8 mouse cellular contexts compared by ENCODE assay signal in genomic region chr9:28197631-28198030, GRCm38 (mm10).
DNase-seq lines count a peak whose midpoint lies in the region; ATAC-seq and TF ChIP-seq lines count a peak whose summit lies in the region.

No protein-coding gene starts in this region.

- peak; percentile 51 for DNase-seq in gastrocnemius, adult 2 months
- DNase-seq in gastrocnemius, postnatal 36 days, result no peak
- peak; percentile 51 for DNase-seq in adrenal gland, postnatal 10 days
- DNase-seq in fibroblast of lung, adult 2 months (ENCODE audit: low read depth), result peak; percentile 2
- DNase-seq in kidney, adult 2 months, result peak; percentile 37
- peak; percentile 50 for DNase-seq in limb, embryonic 10.5 days (ENCODE audit: low spot score)
- no peak for DNase-seq in spleen, postnatal 4 days (ENCODE audit: low spot score in 2 of 2)

- no peak overlapping the region for H3K4me3 ChIP-seq in gastrocnemius, adult 2 months
- H3K4me3 ChIP-seq in kidney, adult 2 months (ENCODE audit: insufficient read depth, low read depth, low read length), result no peak overlapping the region
- no peak overlapping the region for H3K4me3 ChIP-seq in limb, embryonic 10.5 days
- H3K4me3 ChIP-seq in neural tube, embryonic 14.5 days (ENCODE audit: low read depth, low read length), result no peak overlapping the region

- intact Hi-C loops in gastrocnemius, adult 2 months (cut with DNase I), result loop anchor here (1.0 kb wide), 1 partner anchor 787 kb away; no protein-coding TSS in a partner anchor
- intact Hi-C loops in gastrocnemius, postnatal 36 days (cut with DNase I), result loop anchor here (2.0 kb wide), 1 partner anchor 787 kb away; no protein-coding TSS in a partner anchor

- no peaks in the 10 kb centered on the region for H3K36me3 ChIP-seq in kidney, adult 2 months (ENCODE audit: control insufficient read depth, insufficient read depth, low read length)
- H3K36me3 ChIP-seq in limb, embryonic 10.5 days, result no peaks in the 10 kb centered on the region
- no peaks in the 10 kb centered on the region for H3K36me3 ChIP-seq in neural tube, embryonic 14.5 days (ENCODE audit: control insufficient read depth, insufficient read depth, low read length)

- no peaks in the 10 kb centered on the region for H3K27me3 ChIP-seq in kidney, adult 2 months (replicated peaks; ENCODE audit: control insufficient read depth, insufficient read depth, low read length)
- H3K27me3 ChIP-seq in limb, embryonic 10.5 days (ENCODE audit: low read depth, poor library complexity, severe bottlenecking), result 0 out of 2 replicates have a peak, but pooled peaks cover 5% of the 10 kb centered on the region
- H3K27me3 ChIP-seq in neural tube, embryonic 14.5 days (ENCODE audit: control insufficient read depth, insufficient read depth, low read length), result no peaks in the 10 kb centered on the region

- no peak overlapping the region for H3K27ac ChIP-seq in gastrocnemius, adult 2 months
- no peak overlapping the region for H3K27ac ChIP-seq in kidney, adult 2 months (ENCODE audit: insufficient read depth, low read depth, low read length)
- H3K27ac ChIP-seq in limb, embryonic 10.5 days, result no peak overlapping the region
- H3K27ac ChIP-seq in neural tube, embryonic 14.5 days (ENCODE audit: low read depth, low read length), result no peak overlapping the region

- H3K9ac ChIP-seq in neural tube, embryonic 14.5 days (replicated peaks; ENCODE audit: low read depth, low read length), result no peak overlapping the region

- peak; percentile 75; the same call in 1 of the 2 replicates for ATAC-seq in neural tube, embryonic 14.5 days (ENCODE audit: low read depth)

- TF ChIP-seq CTCF in gastrocnemius, adult 2 months (IDR thresholded peaks at IDR 0.05), result peak; percentile 67
- peak; percentile 56; the same call in 1 of the 2 replicates for TF ChIP-seq CTCF in kidney, adult 2 months (conservative IDR thresholded peaks at IDR 0.05; ENCODE audit: insufficient read depth, insufficient read length, low read depth, low read length)

- H3K4me2 ChIP-seq in neural tube, embryonic 14.5 days (ENCODE audit: low read depth, low read length), result no peak overlapping the region

- no peak for TF ChIP-seq POLR2A in kidney, adult 2 months (IDR thresholded peaks at IDR 0.05; ENCODE audit: low read depth, low read length)

- H3K9me3 ChIP-seq in limb, embryonic 10.5 days (replicated peaks), result no peaks in the 10 kb centered on the region
- H3K9me3 ChIP-seq in neural tube, embryonic 14.5 days (ENCODE audit: control insufficient read depth, low read length), result no peaks in the 10 kb centered on the region

- no peaks in the 10 kb centered on the region for H3K4me1 ChIP-seq in kidney, adult 2 months (ENCODE audit: control insufficient read depth, insufficient read depth, low read length)
- no peaks in the 10 kb centered on the region for H3K4me1 ChIP-seq in limb, embryonic 10.5 days
- no peaks in the 10 kb centered on the region for H3K4me1 ChIP-seq in neural tube, embryonic 14.5 days (ENCODE audit: control insufficient read depth, insufficient read depth, low read length)

- 42% methylated on average over 3 of the region's 3 CpGs for WGBS in kidney, adult 2 months
- WGBS in limb, embryonic 10.5 days, result 43% methylated on average over 3 of the region's 3 CpGs
- 49% methylated on average over 3 of the region's 3 CpGs for WGBS in neural tube, embryonic 14.5 days

Comparison
In these comparisons a context has a peak if more than half of its experiments do, and no peak if none do; other contexts are left out.
1. DNase-seq: peak in gastrocnemius, adult 2 months (single experiment), adrenal gland, postnatal 10 days (single experiment), fibroblast of lung, adult 2 months (single experiment), kidney, adult 2 months (single experiment) and limb, embryonic 10.5 days (single experiment); none in gastrocnemius, postnatal 36 days (0 of 2) and spleen, postnatal 4 days (0 of 2).